Mouse (Mus musculus) kidney, postnatal 14 days (tissue): Measurements from ENCODE around the gene Olfr1029.
"Not testable (repeated sequence)": the region's sequence is repeated elsewhere in the genome, so short reads cannot be mapped to it uniquely, and the experiment has no call there.

Experiments
- DNase-seq: peaks from one replicate; pipeline ENCODE4 v3.0.0; 2022; ENCODE audit warnings: mixed read lengths

The Olfr1029 gene

DNA sequence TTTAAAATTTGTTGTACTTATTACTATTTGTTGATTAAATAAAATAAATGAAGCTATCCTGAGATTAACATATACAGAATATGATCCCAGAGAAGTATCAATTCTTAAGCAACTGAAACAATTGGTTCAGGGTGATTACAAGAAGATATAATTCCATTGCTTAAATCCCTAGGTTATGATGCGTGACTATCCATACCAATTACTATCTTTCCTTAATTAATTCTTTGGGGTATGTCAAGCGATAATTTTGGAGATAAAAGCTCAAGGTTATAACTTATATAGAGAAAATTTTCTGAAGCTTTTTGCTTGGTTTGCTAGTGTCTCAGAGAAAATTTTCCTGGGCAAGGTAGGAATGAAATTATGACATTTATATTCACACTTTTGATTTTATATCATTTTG lies at the start of gene Olfr1029:
Gene Olfr1029, plus strand, starts transcription at position 301 of the 400 bp plus-strand sequence.
- no peak for DNase-seq

DNA sequence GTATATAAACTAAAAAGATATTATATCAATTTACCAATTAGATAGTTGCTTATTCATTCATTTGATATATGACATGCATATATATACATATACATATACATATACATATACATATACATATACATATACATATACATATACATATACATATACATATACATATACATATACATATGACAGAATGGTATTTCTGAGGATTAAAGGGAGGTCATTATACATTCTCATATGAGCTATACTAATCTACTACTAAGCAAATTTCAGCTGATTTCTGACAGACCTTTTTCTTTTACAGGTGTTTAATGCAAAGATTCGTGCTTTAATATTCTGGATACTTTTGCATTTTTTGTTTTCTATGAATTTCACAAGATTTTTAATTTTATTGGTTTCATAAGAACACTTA lies 23.6 kb upstream of the Olfr1029 start, which contains the start of gene Olfr1028:
Gene Olfr1028, plus strand, starts transcription at position 301 of the 400 bp plus-strand sequence.
- DNase-seq = no peak

DNA sequence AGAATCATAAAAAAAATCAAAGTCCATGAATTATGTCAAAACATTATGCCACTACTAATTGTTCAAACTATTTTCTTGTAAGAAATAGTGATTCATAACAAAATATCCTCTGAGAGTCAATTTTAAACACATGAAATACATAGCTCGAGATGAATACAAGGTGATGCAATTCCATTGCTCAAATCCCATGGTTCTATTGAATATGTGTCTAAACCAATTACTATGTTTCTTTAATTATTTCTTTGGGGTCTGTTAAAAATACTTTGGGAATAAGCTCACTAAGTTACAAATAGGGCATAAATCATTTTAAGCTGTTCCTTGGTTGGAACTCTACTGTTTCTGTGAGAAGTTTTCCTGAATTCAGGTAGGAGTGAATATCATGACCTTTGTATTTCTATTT lies 5.3 kb downstream of the Olfr1029 start, which contains the start of gene Olfr1030:
Gene Olfr1030, plus strand, starts transcription at position 301 of the 400 bp plus-strand sequence.
- DNase-seq = no peak

DNA sequence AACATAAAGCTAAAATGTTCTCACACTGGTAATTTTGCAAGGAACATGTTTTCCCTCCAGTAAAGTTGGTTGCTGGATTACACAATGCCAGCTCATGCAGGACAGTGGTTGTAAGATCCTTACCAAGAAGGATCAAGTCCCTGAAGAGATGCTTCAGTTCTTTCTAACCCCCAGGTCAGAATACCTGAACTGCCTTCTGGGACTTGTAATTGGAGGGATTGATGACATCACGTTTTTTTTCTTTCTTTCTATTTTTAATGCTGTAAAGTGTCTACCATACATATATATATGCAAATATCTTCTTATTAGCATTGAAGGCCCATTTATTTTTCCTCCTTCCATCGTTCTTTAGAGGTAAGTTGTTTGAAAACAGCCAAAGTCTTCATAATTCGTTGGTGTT lies 16.3 kb downstream of the Olfr1029 start, which contains the start of gene Olfr1031:
Gene Olfr1031, plus strand, starts transcription at position 301 of the 400 bp plus-strand sequence.
- no peak for DNase-seq

DNA sequence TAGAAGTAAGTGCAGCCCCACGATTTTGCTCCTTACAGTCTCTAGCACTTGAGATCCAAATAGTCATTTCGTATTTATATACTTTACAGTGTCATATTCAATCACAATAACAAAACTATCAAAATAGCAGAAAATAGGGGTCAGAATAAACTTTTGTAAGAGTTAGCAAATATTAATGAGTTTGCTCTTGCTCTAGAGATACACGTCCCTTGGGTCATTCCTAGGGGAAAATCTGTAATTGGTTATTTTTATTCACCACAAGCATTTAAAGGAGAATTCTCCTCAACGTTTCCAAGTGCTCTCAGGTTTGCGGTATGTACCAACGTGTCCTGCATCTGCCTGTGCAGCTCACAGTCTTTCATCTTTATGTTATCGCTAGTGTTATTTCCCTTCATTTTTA lies 31.5 kb downstream of the Olfr1029 start, which contains the start of gene Olfr1032:
Gene Olfr1032, plus strand, starts transcription at position 301 of the 400 bp plus-strand sequence.
- DNase-seq = no peak

DNA sequence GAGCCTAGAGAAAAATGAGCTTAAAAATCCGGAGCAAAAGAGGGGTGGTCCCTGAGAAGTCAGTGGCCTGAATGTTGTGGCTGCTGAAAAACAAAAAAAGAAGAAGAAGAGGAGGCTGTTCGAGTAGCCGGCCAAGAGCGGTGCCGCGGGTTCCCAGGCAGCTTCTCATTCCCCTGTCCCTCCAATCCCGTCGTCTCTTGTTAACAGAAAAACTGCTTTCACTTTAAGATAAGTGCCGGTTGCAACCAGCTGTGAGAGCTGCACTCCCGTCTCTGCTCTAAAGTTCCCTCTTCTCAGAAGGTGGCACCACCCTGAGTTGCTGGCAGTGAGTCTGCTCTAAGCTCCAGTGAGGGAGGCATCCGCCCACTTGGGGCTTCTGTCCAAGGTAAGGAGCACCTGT lies 46.7 kb downstream of the Olfr1029 start, which contains the start of gene Olfr1033:
Gene Olfr1033, plus strand, starts transcription at position 228 of the 400 bp plus-strand sequence.
- DNase-seq = peak; percentile 14

DNA sequence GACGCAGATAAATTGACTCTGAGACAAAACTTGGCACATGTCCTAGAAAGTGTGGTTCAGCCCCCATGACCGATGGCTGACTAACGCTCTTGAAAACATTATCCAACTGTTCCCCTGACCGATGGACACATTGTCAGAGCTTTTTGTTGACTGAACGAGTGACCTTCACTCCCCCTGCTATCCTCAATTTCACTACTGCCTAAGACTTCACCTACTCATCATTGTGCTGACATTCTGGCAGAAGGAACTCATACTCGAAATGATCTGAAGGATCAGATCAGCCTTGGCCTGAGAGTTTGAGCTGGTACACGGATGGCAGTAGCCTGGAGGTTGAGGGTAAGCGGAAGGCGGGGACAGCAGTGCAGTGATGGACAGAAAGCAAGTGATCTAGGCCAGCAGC lies 47.8 kb downstream of the Olfr1029 start:
- not testable (repeated sequence) for DNase-seq
